Mouse (Mus musculus): ENCODE measurements at regions not wholly inside any gene's neighbourhood (a gene's known extent, or its start where the extent isn't known, plus 50 kb on each side); places are given as distances from the start of the nearest gene placed in this dataset.

GRCm38 (mm10) chr12:17113465-17114177, 63.1 kb downstream of the Kcnf1 start:
- no peak for DNase-seq
- intact Hi-C loops (cut with DNase I) = no loop called here

DNA sequence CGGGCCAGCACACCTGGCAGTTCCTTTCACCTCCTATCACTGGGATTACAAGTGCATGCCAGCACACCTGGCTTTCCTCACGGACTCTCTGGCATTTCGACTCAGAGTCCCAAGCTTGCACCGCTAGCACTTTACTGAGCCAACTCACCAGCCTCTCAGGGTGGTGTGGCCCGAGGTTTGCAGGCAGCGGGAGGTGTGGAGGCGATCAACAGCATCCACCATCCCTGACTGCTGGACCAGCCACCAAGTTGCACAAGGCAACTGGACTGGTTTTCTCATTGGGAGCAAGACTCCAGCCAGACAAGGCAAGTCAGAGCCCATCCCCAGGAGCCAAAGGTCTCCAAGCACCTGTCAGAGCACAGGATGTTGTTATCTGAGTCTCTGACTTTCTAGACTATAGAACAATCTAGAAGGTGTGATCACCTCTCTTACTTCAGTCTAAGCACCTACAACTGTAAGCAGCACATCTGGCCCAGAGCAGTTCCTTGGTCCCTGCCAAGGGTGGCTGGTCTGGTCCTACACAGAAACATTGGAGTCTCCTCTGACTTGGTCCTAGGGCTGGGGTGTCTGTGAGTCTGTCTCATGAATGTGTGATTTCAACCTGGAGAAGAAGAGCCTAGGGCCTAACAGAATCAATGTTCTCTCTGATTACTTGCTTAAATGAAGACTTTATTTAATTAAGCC, 63.8 kb downstream of the Kcnf1 start:
- no peak for DNase-seq
- intact Hi-C loops (cut with DNase I) = no loop called here

- no peak for DNase-seq
- intact Hi-C loops (cut with DNase I) = no loop called here
Observed at GRCm38 (mm10) chr12:17106220-17106619, 70.5 kb downstream of the Kcnf1 start.

GRCm38 (mm10) chr12:17105057-17105712, 71.5 kb downstream of the Kcnf1 start:
- intact Hi-C loops (cut with DNase I) = no loop called here
- no peak for DNase-seq

DNA sequence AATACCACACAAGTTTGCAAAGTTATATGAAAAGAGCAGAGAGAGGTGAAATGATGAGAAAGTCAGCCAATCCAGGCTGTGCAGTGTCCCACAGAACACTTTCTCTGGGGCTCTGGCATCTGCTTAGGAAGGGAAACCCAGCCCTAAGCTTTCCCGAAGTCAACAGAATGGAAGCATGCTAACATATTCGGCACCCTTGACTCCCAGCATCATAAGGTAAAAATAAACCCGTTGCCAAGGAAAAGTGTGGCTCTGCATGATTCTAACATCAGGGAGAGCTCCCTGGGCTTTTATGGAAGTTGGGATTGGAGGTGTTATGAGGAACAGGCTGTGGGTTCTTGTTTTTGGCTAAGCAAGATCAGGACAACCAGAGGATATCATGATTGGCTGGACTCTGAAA, 74.8 kb downstream of the Kcnf1 start:
- intact Hi-C loops (cut with DNase I) = no loop called here

DNA sequence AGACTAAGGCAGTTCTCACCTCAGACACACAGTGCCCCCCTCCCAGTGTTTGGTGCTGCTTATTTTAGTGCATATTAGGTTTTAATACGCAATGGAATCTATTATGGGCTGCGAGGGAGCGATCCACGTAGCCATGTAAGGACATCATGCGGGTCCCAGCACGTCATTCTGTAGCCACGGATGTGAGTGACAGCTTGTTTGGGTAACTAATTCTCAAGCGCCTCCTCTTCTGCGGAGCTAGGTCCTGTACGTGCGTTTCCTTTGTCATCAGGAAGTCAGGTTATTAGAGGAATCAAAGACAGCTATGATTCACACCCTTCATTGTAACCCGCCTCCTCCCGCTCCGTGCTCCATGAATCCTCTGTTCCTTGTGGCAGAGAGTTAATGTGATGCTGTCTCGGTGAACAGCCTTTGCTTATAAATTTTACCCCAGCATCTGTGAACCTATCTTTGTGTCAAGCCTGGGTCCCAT, 78.9 kb downstream of the Kcnf1 start:
- intact Hi-C loops (cut with DNase I) = no loop called here
- DNase-seq = no peak

More for the DNA sequence above, 74.8 kb downstream of the Kcnf1 start:
- no peak for DNase-seq

DNA sequence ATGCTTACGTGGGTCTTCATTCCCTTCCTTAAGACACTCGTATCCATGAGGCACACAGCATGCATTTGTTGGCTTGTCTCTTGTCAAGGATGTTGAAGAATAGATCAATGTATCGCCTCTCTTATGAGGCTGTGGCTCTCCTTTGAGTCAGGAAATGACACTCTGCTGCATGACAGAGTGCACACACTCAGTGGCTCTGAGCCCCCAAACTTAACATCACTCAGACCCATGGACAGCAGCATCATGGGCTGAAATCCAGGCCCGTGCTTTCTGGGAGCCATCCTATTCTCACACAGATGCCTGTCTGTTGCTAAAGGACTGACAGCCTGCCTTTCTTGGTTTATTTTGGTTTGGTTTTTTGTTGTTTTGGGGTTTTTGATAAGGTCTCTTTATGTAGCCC, 81.9 kb downstream of the Kcnf1 start:
- no peak for DNase-seq
- intact Hi-C loops (cut with DNase I) = no loop called here

DNA sequence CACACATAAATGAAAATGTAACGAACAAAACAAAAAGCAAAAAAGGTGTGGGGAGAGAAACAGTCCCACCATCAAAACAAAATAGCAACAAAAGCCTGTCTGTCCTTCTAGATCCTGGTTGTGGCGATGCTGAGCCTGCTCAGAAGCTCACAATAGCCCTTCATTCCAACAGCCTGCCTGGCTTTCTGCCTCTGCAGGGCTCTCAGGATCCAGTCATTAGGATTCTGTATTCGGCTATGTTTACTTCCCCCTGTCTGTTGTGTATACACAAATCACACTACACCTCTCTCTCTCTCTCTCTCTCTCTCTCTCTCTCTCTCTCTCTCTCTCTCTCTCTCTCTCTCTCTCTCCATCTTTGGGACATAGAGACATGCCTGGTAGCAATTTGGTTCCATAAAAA, 82.2 kb upstream of the 2410004P03Rik start:
- intact Hi-C loops (cut with DNase I) = no loop called here
- no peak for DNase-seq

- no peak for DNase-seq
- intact Hi-C loops (cut with DNase I) = no loop called here
Observed at GRCm38 (mm10) chr12:17091058-17091457, 79.5 kb upstream of the 2410004P03Rik start.

- intact Hi-C loops (cut with DNase I) = no loop called here
- peak in 1 of 2 experiments; percentile 4 for DNase-seq
Observed at GRCm38 (mm10) chr12:17089710-17090339, 78.3 kb upstream of the 2410004P03Rik start.

- intact Hi-C loops (cut with DNase I) = no loop called here
- no peak for DNase-seq
Observed at GRCm38 (mm10) chr12:17087388-17087787, 75.9 kb upstream of the 2410004P03Rik start.

DNA sequence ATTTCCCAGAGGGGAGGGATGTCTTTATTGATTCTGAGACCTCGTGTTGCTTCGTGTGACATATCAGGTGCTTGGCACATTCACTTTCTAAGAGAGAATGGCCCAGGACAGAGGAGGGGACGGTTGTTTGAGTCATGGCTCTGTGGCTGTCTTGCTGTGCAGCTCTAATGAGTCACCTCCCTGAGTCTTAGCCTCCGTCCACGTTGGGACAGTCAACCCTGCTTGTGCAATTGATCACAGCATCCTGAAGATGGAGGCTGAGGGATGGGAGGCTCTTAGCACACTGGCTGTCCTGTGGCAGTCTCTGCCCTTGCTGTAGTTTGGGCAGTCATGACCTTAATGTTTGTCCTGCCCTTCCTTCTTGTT, 73.7 kb upstream of the 2410004P03Rik start:
- intact Hi-C loops (cut with DNase I) = no loop called here
- no peak for DNase-seq

GRCm38 (mm10) chr12:17084499-17085208, 73.1 kb upstream of the 2410004P03Rik start:
- no peak for DNase-seq
- intact Hi-C loops (cut with DNase I) = no loop called here

- intact Hi-C loops (cut with DNase I) = no loop called here
- no peak for DNase-seq
Observed at GRCm38 (mm10) chr12:17071691-17072454, 60.3 kb upstream of the 2410004P03Rik start.

DNA sequence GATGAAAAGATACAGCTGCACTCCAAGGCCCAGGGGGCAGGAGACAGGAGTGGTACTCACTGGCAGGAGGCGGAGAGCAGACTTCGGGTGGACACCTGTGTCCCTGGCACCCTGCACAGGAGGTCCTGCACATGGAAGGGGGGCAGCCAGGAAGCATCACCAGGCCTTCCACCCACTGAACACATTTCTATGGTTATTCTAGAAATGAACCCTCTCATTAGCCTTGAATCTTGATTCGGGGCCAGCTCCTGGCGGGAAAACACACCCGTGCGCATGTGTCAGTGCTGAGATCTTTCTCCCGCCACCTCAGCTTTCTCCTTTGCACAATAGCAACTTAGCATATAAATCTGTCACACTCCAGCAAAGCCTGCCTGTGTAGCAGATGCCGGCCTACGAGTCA, 58.3 kb upstream of the 2410004P03Rik start:
- intact Hi-C loops (cut with DNase I) = no loop called here
- DNase-seq = no peak

DNA sequence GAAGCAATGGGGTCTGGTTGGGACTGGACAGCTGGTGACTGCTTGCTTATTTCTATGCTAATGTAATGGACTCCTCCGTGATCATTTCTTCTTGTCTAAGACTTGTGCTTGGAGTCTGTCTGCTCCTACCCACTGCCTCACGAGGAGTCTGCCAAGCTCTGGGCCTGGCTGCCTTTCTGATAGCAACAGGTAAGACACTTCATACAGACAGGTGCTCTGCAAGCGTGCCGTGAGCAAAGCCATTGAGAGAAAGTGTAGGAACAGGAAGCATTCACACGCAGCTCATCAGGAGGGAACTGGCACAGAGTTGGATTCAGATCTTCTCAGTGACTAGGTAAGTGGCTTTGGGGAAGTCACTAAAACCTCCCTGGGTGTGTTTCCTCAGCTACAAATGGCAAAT, 57.6 kb upstream of the 2410004P03Rik start:
- intact Hi-C loops (cut with DNase I) = no loop called here
- no peak for DNase-seq

GRCm38 (mm10) chr12:17063920-17064319, 52.4 kb upstream of the 2410004P03Rik start:
- no peak for DNase-seq
- intact Hi-C loops (cut with DNase I) = no loop called here

Data from heart, postnatal 14 days (tissue).